ENCODE assay signal across 37 mouse cellular contexts in genomic region chr12:73103713-73104112, GRCm38 (mm10). TPM values are rescaled to one million over a fixed set of nuclear protein-coding genes. Genes with fewer than 3 reads are reported as not detected.
DNase-seq lines count a peak whose midpoint lies in the region; ATAC-seq and TF ChIP-seq lines count a peak whose summit lies in the region.
"Had no signal": no experiment of that assay in that cellular context is flagged by ENCODE, and none has a peak within 500 bp of the region (broad histone marks: within the 10 kb centered on the region; RNA-seq: fewer than 3 reads in every experiment).

No protein-coding gene starts in this region.

- 48% methylated on average over 12 of the region's 12 CpGs for WGBS in embryonic facial prominence, embryonic 11.5 days
- WGBS in limb, embryonic 14.5 days = 87% methylated on average over 12 of the region's 12 CpGs
- WGBS in stomach, postnatal 0 days = 83% methylated on average over 12 of the region's 12 CpGs

- peaks cover 95% of the 10 kb centered on the region for H3K36me3 ChIP-seq in E14TG2a.4 (ENCODE audit: insufficient read depth, low read length)
- H3K36me3 ChIP-seq in embryonic facial prominence, embryonic 11.5 days (replicated peaks; ENCODE audit: control insufficient read depth, insufficient read depth, low read depth, low read length) = peaks cover 11% of the 10 kb centered on the region
- peaks cover 56% of the 10 kb centered on the region for H3K36me3 ChIP-seq in limb, embryonic 14.5 days (ENCODE audit: control insufficient read depth, insufficient read depth, low read length)
- H3K36me3 ChIP-seq in stomach, postnatal 0 days (ENCODE audit: control insufficient read depth, insufficient read depth, low read length) = no peaks in the 10 kb centered on the region
- H3K36me3 ChIP-seq: liver, embryonic 15.5 days; midbrain, embryonic 15.5 days had no signal

- H3K9me3 ChIP-seq in E14TG2a.4 (ENCODE audit: low read length) = no peaks in the 10 kb centered on the region
- no peaks in the 10 kb centered on the region; the same call in 1 of the 2 replicates for H3K9me3 ChIP-seq in embryonic facial prominence, embryonic 11.5 days (replicated peaks; ENCODE audit: control insufficient read depth, low read length)
- peaks cover 6% of the 10 kb centered on the region for H3K9me3 ChIP-seq in limb, embryonic 14.5 days (ENCODE audit: control insufficient read depth, low read length)
- no peaks in the 10 kb centered on the region for H3K9me3 ChIP-seq in stomach, postnatal 0 days (ENCODE audit: control insufficient read depth, low read length)
- H3K9me3 ChIP-seq: heart, embryonic 13.5 days; hindbrain, embryonic 15.5 days; kidney, embryonic 15.5 days; liver, embryonic 15.5 days; midbrain, embryonic 15.5 days had no signal

- peak overlapping the region; percentile 45 for H3K4me3 ChIP-seq in E14TG2a.4 (replicated peaks; ENCODE audit: low read length)
- H3K4me3 ChIP-seq in embryonic facial prominence, embryonic 11.5 days (ENCODE audit: low read depth, low read length) = no peak overlapping the region
- H3K4me3 ChIP-seq in limb, embryonic 14.5 days (replicated peaks; ENCODE audit: low read length) = no peak overlapping the region
- H3K4me3 ChIP-seq in stomach, postnatal 0 days (ENCODE audit: low read depth, low read length) = no peak overlapping the region
- H3K4me3 ChIP-seq: embryonic facial prominence, embryonic 13.5 days; erythroblast, embryonic 14.5 days; heart, embryonic 13.5 days; hindbrain, embryonic 10.5 days; hindbrain, embryonic 15.5 days; kidney, embryonic 15.5 days; liver, embryonic 15.5 days; midbrain, embryonic 10.5 days; midbrain, embryonic 15.5 days had no signal

- TF ChIP-seq CTCF in E14TG2a.4 (conservative IDR thresholded peaks at IDR 0.05; ENCODE audit: low read length) = no peak
- no peak for TF ChIP-seq CTCF in stomach, postnatal 0 days (IDR thresholded peaks at IDR 0.05; ENCODE audit: low read depth)

- no peak overlapping the region for H3K27ac ChIP-seq in embryonic facial prominence, embryonic 11.5 days (replicated peaks; ENCODE audit: low read depth, low read length)
- no peak overlapping the region for H3K27ac ChIP-seq in limb, embryonic 14.5 days (replicated peaks; ENCODE audit: low read depth, low read length)
- no peak overlapping the region for H3K27ac ChIP-seq in stomach, postnatal 0 days (replicated peaks)
- H3K27ac ChIP-seq: embryonic facial prominence, embryonic 13.5 days; heart, embryonic 13.5 days; hindbrain, embryonic 10.5 days; hindbrain, embryonic 15.5 days; kidney, embryonic 15.5 days; liver, embryonic 15.5 days; midbrain, embryonic 10.5 days; midbrain, embryonic 15.5 days had no signal

- no peak for TF ChIP-seq EP300 in stomach, postnatal 0 days (optimal IDR thresholded peaks at IDR 0.05)

- peak; percentile 7 for DNase-seq in gastrocnemius, adult 18-20 months (ENCODE audit: low spot score)
- no peak for DNase-seq in gastrocnemius, adult 8-10 months (ENCODE audit: low spot score in 2 of 2)
- peak; percentile 52 for DNase-seq in embryonic facial prominence, embryonic 11.5 days (ENCODE audit: low spot score)
- DNase-seq in limb, embryonic 14.5 days (ENCODE audit: low spot score) = no peak
- no peak for DNase-seq in stomach, postnatal 0 days (ENCODE audit: low spot score)
- DNase-seq in heart, adult 8-10 months (ENCODE audit: low spot score) = no peak
- DNase-seq: adrenal gland, adult 2 months; adrenal gland, postnatal 36 days; cerebellum, adult 2 months; cerebellum, postnatal 25 days; gastrocnemius, postnatal 25 days; heart, adult 18-20 months; heart, postnatal 10 days; kidney, adult 11 months; kidney, postnatal 25 days; lung, embryonic 14.5 days; lung, postnatal 14 days; right cerebral cortex, postnatal 4 days had no signal

- TF ChIP-seq POLR2A in limb, embryonic 14.5 days (IDR thresholded peaks at IDR 0.05; ENCODE audit: borderline replicate concordance, extremely low read depth, insufficient read depth, insufficient read length) = no peak

- no peak for ATAC-seq in embryonic facial prominence, embryonic 11.5 days (replicated peaks; ENCODE audit: insufficient number of reproducible peaks, low FRiP score, low TSS enrichment, low read depth)
- ATAC-seq in limb, embryonic 14.5 days (ENCODE audit: low FRiP score, low read depth) = 0 out of 2 replicates have a peak, but pooled peaks have one; percentile 41
- no peak for ATAC-seq in stomach, postnatal 0 days (ENCODE audit: low FRiP score, low TSS enrichment)
- ATAC-seq: forebrain, embryonic 16.5 days; inflammation-experienced regulatory T-cells, adult 6 months; midbrain, embryonic 15.5 days; Patski had no signal

- no peak overlapping the region for H3K4me2 ChIP-seq in embryonic facial prominence, embryonic 11.5 days (ENCODE audit: low read depth, low read length)
- no peak overlapping the region for H3K4me2 ChIP-seq in limb, embryonic 14.5 days (replicated peaks; ENCODE audit: low read depth, low read length, severe bottlenecking)
- H3K4me2 ChIP-seq in stomach, postnatal 0 days (replicated peaks; ENCODE audit: low read depth) = no peak overlapping the region
- H3K4me2 ChIP-seq: embryonic facial prominence, embryonic 13.5 days; heart, embryonic 13.5 days; hindbrain, embryonic 15.5 days; kidney, embryonic 15.5 days; liver, embryonic 15.5 days; lung, embryonic 14.5 days; midbrain, embryonic 15.5 days had no signal

- peaks cover 94% of the 10 kb centered on the region for H3K4me1 ChIP-seq in E14TG2a.4 (replicated peaks; ENCODE audit: low read depth, low read length)
- H3K4me1 ChIP-seq in embryonic facial prominence, embryonic 11.5 days (ENCODE audit: control insufficient read depth, insufficient read depth, low read length) = no peaks in the 10 kb centered on the region
- H3K4me1 ChIP-seq in limb, embryonic 14.5 days (ENCODE audit: control insufficient read depth, insufficient read depth, low read length) = no peaks in the 10 kb centered on the region
- no peaks in the 10 kb centered on the region for H3K4me1 ChIP-seq in stomach, postnatal 0 days (replicated peaks; ENCODE audit: control insufficient read depth, insufficient read depth)
- H3K4me1 ChIP-seq: hindbrain, embryonic 10.5 days; hindbrain, embryonic 15.5 days; kidney, embryonic 15.5 days; liver, embryonic 15.5 days; midbrain, embryonic 10.5 days; midbrain, embryonic 15.5 days had no signal

- no peaks in the 10 kb centered on the region for H3K27me3 ChIP-seq in E14TG2a.4 (ENCODE audit: insufficient read depth, low read length)
- no peaks in the 10 kb centered on the region for H3K27me3 ChIP-seq in embryonic facial prominence, embryonic 11.5 days (ENCODE audit: control insufficient read depth, insufficient read depth, low read length)
- no peaks in the 10 kb centered on the region for H3K27me3 ChIP-seq in limb, embryonic 14.5 days (ENCODE audit: control insufficient read depth, insufficient read depth, low read length)
- H3K27me3 ChIP-seq in stomach, postnatal 0 days (ENCODE audit: control insufficient read depth, insufficient read depth, low read length) = no peaks in the 10 kb centered on the region
- H3K27me3 ChIP-seq: CH12.LX; embryonic facial prominence, embryonic 13.5 days; heart, embryonic 13.5 days; hindbrain, embryonic 15.5 days; kidney, embryonic 15.5 days; midbrain, embryonic 15.5 days; Patski had no signal

- no peak overlapping the region for H3K9ac ChIP-seq in embryonic facial prominence, embryonic 11.5 days (replicated peaks; ENCODE audit: low read length)
- no peak overlapping the region for H3K9ac ChIP-seq in limb, embryonic 14.5 days (ENCODE audit: low read depth, low read length, severe bottlenecking)
- H3K9ac ChIP-seq in stomach, postnatal 0 days (ENCODE audit: low read length) = no peak overlapping the region
- H3K9ac ChIP-seq: embryonic facial prominence, embryonic 13.5 days; heart, embryonic 13.5 days; hindbrain, embryonic 15.5 days; kidney, embryonic 15.5 days; liver, embryonic 15.5 days; lung, embryonic 14.5 days; midbrain, embryonic 15.5 days had no signal

RNA-seq across cellular contexts. Expression of gene Six4, which starts 9.5 kb away (rescaled TPM):
- total RNA-seq in gastrocnemius, adult 18-20 months (2021) = 10 to 100 TPM; 13.9 to 16.3 TPM
- total RNA-seq in gastrocnemius, adult 8-10 months (2022) = 10 to 100 TPM; 14.3 to 19.6 (median 17.5) TPM
- 16.9 and 18.1 TPM in 2 replicates for polyA plus RNA-seq in embryonic facial prominence, embryonic 11.5 days (2014; fragmentation: Nextera tagmentation; extraction: Ambion mirVana)
- 6.6 and 8.7 TPM in 2 replicates for polyA plus RNA-seq in limb, embryonic 14.5 days (2012; rRNA removed)
- polyA plus RNA-seq in limb, embryonic 14.5 days (2014; fragmentation: Nextera tagmentation; extraction: Ambion mirVana) = 6.6 and 7.0 TPM in 2 replicates
- polyA plus RNA-seq in stomach, postnatal 0 days (2015; fragmentation: Nextera tagmentation; extraction: Ambion mirVana) = 0.13 and 0.17 TPM in 2 replicates
- total RNA-seq in heart, adult 8-10 months (2022) = 1 to 10 TPM; 5.1 to 7.8 (median 6.7) TPM
- total RNA-seq: megakaryocyte progenitor cell, adult 5-6 weeks; MEL had no signal
- polyA plus RNA-seq: liver, adult 2 months had no signal

RNA-seq across cellular contexts. Expression of gene Mnat1, which starts 19.8 kb away (rescaled TPM):
- 10 to 100 TPM; 18.2 to 18.8 TPM for total RNA-seq in gastrocnemius, adult 18-20 months (2021)
- 10 to 100 TPM; 13.1 to 20.9 (median 20.1) TPM for total RNA-seq in gastrocnemius, adult 8-10 months (2022)
- 53.0 and 53.4 TPM in 2 replicates for polyA plus RNA-seq in embryonic facial prominence, embryonic 11.5 days (2014; fragmentation: Nextera tagmentation; extraction: Ambion mirVana)
- 21.3 and 31.2 TPM in 2 replicates for polyA plus RNA-seq in limb, embryonic 14.5 days (2012; rRNA removed)
- polyA plus RNA-seq in limb, embryonic 14.5 days (2014; fragmentation: Nextera tagmentation; extraction: Ambion mirVana) = 44.3 and 44.7 TPM in 2 replicates
- 17.1 and 20.0 TPM in 2 replicates for polyA plus RNA-seq in stomach, postnatal 0 days (2015; fragmentation: Nextera tagmentation; extraction: Ambion mirVana)
- 10 to 100 TPM; 18.1 to 22.3 (median 20.5) TPM for total RNA-seq in heart, adult 8-10 months (2022)

RNA-seq across cellular contexts. Expression of gene Six1, which starts 50.0 kb away (rescaled TPM):
- 10 to 100 TPM; 68.5 to 72.6 TPM for total RNA-seq in gastrocnemius, adult 18-20 months (2021)
- total RNA-seq in gastrocnemius, adult 8-10 months (2022) = 10 to 100 TPM; 59.5 to 67.4 (median 60.9) TPM
- polyA plus RNA-seq in embryonic facial prominence, embryonic 11.5 days (2014; fragmentation: Nextera tagmentation; extraction: Ambion mirVana) = 62.4 and 64.4 TPM in 2 replicates
- polyA plus RNA-seq in limb, embryonic 14.5 days (2012; rRNA removed) = 37.6 and 43.1 TPM in 2 replicates
- polyA plus RNA-seq in limb, embryonic 14.5 days (2014; fragmentation: Nextera tagmentation; extraction: Ambion mirVana) = 44.5 and 44.6 TPM in 2 replicates
- 0.02 and 0.10 TPM in 2 replicates for polyA plus RNA-seq in stomach, postnatal 0 days (2015; fragmentation: Nextera tagmentation; extraction: Ambion mirVana)
- total RNA-seq in heart, adult 8-10 months (2022) = 1 to 10 TPM; 1.6 to 3.6 (median 2.9) TPM
- total RNA-seq: MEL; neutrophil, adult 5-6 weeks had no signal
- polyA plus RNA-seq: erythroblast, embryonic 14.5 days; inflammation-experienced regulatory T-cells, adult 6 months; liver, adult 2 months; spleen, adult 2 months had no signal

Comparison
In these comparisons a context has a peak if more than half of its experiments do, and no peak if none do; other contexts are left out.
1. DNase-seq: peak in gastrocnemius, adult 18-20 months (single experiment) and embryonic facial prominence, embryonic 11.5 days (single experiment); none in gastrocnemius, adult 8-10 months (0 of 2), limb, embryonic 14.5 days (single experiment), stomach, postnatal 0 days (single experiment) and heart, adult 8-10 months (single experiment).
2. RNA of gene Six1, which starts 50.0 kb away (total RNA-seq): 68.5 to 72.6 TPM in gastrocnemius, adult 18-20 months and 59.5 to 67.4 TPM in gastrocnemius, adult 8-10 months; 1.6 to 3.6 TPM in heart, adult 8-10 months; every median in the first group is over 10 times any median in the second.